Mouse (Mus musculus) spleen, postnatal 36 days (tissue): Measurements from ENCODE around the gene Rad54l.

Source experiments
- DNase-seq, 2 experiments: peaks; one replicate each; pipeline ENCODE4 v3.0.0; 2022; ENCODE audit warnings: low spot score in 2 of 2, mixed read lengths in 1 of 2

Rad54l gene

DNA sequence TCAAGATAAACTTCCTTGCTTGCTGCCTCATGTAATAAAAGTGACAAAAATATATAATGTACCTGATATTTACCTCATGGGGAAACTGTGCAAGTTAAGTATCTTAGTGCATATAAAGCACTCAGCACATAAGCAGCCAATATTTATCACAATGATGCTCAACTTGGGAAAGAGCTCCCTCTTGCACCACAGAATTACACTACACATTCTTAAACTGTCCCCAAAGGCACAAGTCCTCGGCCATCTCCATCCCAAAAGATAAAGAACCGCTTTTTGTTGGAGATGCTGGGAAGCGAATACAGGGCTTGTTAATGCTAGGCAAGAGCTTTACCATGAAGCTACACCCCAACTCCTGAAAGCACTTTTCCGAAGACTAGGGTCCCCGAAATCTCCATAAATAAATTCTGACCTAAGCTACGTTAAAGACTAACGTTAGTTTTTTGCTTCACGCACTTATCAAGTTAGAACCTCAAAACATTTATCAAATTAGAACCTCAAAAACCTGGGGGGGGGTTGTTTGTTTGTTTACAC lies 49.3 kb downstream of the Rad54l start:
- DNase-seq = peak in 1 of 2 experiments; percentile 9

DNA sequence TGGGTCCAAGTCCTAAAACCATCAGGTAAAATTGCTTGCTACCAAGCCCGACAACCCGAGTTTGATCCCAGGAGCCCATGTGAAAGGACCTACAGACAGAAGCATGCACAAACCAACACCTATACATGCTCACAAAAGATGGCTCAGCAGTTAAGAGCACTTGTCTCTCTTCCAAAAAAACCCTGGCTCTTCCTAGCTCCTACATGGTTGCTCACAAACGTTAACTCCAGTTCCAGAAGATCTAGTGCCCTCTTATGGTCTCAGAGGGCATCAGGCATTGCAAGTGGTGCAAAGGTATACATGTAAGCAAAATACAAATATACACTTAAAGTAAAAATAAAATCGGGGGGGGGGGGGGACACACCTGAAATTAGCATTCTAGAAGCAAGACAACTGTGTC lies 50.3 kb downstream of the Rad54l start:
- no peak for DNase-seq

- DNase-seq = no peak
Measured at GRCm38 (mm10) chr4:116070116-116070515, 53.4 kb downstream of the Rad54l start.

- DNase-seq = no peak
Measured at GRCm38 (mm10) chr4:116063855-116064254, 59.6 kb downstream of the Rad54l start.

- DNase-seq = no peak
Measured at GRCm38 (mm10) chr4:116059012-116059726, 64.3 kb downstream of the Rad54l start.

DNA sequence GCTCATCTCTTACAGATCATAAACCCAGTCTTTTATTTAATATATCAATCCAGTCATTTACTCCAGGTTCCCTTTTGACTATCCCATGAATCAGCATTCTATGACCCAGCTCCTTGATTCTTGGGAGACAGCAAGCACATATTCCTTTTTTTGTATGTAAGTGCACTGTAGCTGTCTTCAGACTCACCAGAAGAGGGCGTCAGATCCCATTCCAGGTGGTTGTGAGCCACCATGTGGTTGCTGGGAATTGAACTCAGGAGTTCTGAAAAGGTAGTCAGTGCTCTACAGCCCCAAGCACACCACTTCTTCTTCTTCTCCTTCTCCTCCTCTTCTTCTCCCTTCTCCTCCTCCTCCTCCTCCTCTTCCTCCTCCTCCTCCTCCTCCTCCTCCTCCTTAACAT lies 65.9 kb downstream of the Rad54l start:
- DNase-seq = no peak

DNA sequence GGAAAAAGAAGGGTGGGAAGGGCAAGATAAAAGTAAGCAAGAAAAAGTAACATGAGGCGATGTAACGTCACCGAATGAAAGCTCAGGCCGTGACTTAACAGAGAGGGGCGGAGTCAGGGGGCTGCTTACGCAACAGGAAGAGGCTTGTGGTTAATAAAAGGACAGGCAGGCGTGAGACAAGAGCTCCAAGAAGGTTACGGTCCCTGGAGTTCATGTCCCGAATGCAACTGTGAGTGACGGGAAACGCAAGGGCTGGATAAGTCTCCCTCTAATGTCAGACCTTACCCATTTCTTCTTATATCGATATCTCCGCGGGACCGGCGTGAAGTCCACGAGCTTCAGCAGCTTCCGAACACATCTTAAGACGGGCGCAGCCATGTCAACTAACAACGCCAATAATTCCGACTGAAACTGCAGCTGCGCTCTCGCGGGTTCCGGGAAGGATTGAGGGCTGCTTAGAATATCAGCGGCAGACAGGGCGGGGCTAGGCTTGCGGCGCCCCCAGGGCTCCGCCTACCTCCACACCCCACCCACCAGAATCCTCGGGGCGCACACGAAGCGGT lies 70.0 kb downstream of the Rad54l start, which contains the start of gene Nsun4:
Gene Nsun4 (minus strand): TSS at position 478 of the 563 bp plus-strand sequence.
- DNase-seq = peak; percentile 89 to 90

- DNase-seq = peak; percentile 46 to 58
Measured at GRCm38 (mm10) chr4:116052526-116053293, 70.8 kb downstream of the Rad54l start.

DNA sequence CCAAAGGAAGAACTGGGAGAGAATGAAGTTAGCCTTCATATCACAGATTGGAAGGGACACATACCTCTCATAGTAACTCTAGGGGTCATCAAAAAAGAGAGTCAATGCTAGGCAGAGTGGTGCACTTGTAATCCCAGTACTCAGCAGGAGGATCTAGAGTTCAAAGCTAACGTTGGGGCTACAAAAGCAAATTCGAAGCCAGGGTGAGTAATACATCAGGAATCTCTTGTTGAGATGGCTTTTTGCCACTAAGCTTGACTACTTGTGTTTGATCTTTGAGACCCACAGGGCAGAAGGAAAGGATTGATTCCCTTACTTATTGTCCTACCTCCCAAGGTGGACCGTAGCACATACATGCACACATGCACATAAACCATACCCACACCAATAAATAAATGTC lies 74.3 kb downstream of the Rad54l start:
- no peak for DNase-seq

DNA sequence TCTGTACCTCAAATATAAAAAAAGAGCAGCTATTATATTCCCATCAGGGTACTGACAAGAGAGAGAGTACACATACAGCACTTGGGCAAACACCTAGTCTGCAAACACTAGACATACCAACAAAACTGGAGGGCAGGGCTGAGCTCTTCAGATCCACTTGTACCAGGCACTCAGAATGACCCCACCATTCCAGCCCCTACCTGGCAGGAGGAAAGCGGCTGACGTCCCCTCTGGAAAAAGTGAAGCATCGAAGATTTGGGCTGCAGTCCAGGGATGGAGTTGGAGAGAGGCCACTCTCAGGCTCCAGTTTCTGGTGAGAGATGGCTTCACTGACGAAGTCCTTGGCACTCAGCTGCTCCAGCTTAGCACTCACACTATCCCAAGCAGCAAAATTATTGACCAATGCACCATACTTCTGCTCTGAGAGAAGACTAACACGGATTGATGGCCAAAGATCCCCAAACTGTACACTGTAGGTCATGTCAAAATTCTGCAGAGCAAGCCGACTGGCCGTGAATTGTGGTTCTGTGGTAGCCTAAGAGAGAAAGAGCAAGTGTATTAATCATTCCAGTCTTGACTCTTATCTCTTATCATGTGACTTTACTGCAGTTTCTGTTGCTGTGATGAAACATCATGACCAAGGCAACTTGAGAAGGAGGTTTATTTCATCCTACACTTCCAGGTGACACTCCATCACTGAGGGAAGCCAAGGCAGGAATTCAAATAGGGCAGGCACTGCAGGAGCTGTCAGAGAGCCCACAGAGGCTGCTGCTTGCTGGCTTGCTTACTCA lies 75.2 kb downstream of the Rad54l start:
- no peak for DNase-seq

- no peak for DNase-seq
Measured at GRCm38 (mm10) chr4:116047681-116048080, 75.8 kb downstream of the Rad54l start.

- no peak for DNase-seq
Measured at GRCm38 (mm10) chr4:116046604-116047003, 76.9 kb downstream of the Rad54l start.
